In genomic region chr10:43517836-43518235, GRCm38 (mm10) we compare ENCODE assay signal across 10 mouse cellular contexts. TPM values are rescaled to one million over a fixed set of nuclear protein-coding genes. Genes with fewer than 3 reads are reported as not detected.
DNase-seq lines count a peak whose midpoint lies in the region; ATAC-seq and TF ChIP-seq lines count a peak whose summit lies in the region.
"Had no signal": no experiment of that assay in that cellular context is flagged by ENCODE, and none has a peak within 500 bp of the region (broad histone marks: within the 10 kb centered on the region; RNA-seq: fewer than 3 reads in every experiment).

No protein-coding gene starts in this region.

- no peak overlapping the region for H3K4me2 ChIP-seq in liver, embryonic 16.5 days (ENCODE audit: low read depth, low read length)
- no peak overlapping the region for H3K4me2 ChIP-seq in liver, embryonic 11.5 days
- H3K4me2 ChIP-seq in intestine, embryonic 15.5 days (replicated peaks), result no peak overlapping the region
- no peak overlapping the region for H3K4me2 ChIP-seq in stomach, embryonic 15.5 days

- H3K9ac ChIP-seq in liver, embryonic 16.5 days (ENCODE audit: low read depth, low read length), result no peak overlapping the region
- no peak overlapping the region for H3K9ac ChIP-seq in liver, embryonic 11.5 days (ENCODE audit: low read depth, low read length)
- H3K9ac ChIP-seq in intestine, embryonic 15.5 days, result no peak overlapping the region
- H3K9ac ChIP-seq in stomach, embryonic 15.5 days, result no peak overlapping the region

- no peaks in the 10 kb centered on the region for H3K27me3 ChIP-seq in liver, embryonic 16.5 days (ENCODE audit: control insufficient read depth, insufficient read depth, low read depth, low read length)
- H3K27me3 ChIP-seq in liver, embryonic 11.5 days (replicated peaks; ENCODE audit: control insufficient read depth, insufficient read depth, low read length), result no peaks in the 10 kb centered on the region
- no peaks in the 10 kb centered on the region for H3K27me3 ChIP-seq in intestine, embryonic 15.5 days (replicated peaks)
- H3K27me3 ChIP-seq in stomach, embryonic 15.5 days (replicated peaks), result no peaks in the 10 kb centered on the region
- H3K27me3 ChIP-seq in thymus, adult 2 months (ENCODE audit: control insufficient read depth, insufficient read depth, low read length), result no peaks in the 10 kb centered on the region
- H3K27me3 ChIP-seq: Patski had no signal

- TF ChIP-seq CTCF in thymus, adult 2 months (IDR thresholded peaks at IDR 0.05; ENCODE audit: borderline replicate concordance, control insufficient read depth, extremely low read depth, insufficient read depth, low read length, poor library complexity), result no peak

- H3K4me3 ChIP-seq in liver, embryonic 16.5 days (ENCODE audit: low read depth, low read length), result no peak overlapping the region
- H3K4me3 ChIP-seq in liver, embryonic 11.5 days (ENCODE audit: low read depth, low read length), result no peak overlapping the region
- H3K4me3 ChIP-seq in intestine, embryonic 15.5 days (replicated peaks), result no peak overlapping the region
- no peak overlapping the region for H3K4me3 ChIP-seq in stomach, embryonic 15.5 days (replicated peaks)
- H3K4me3 ChIP-seq in thymus, adult 2 months (ENCODE audit: control insufficient read depth, insufficient read depth, low read length), result no peak overlapping the region
- H3K4me3 ChIP-seq: myocyte had no signal

- ATAC-seq in liver, embryonic 16.5 days (ENCODE audit: low read depth), result no peak
- ATAC-seq in liver, embryonic 11.5 days (replicated peaks; ENCODE audit: low FRiP score), result no peak
- peak; percentile 19 for ATAC-seq in intestine, embryonic 15.5 days
- ATAC-seq in stomach, embryonic 15.5 days (ENCODE audit: insufficient read depth, low FRiP score, low read depth), result no peak
- ATAC-seq in inflammation-experienced regulatory T-cells, adult 6 months, result no peak
- ATAC-seq: Patski had no signal

- H3K36me3 ChIP-seq in liver, embryonic 16.5 days (ENCODE audit: control insufficient read depth, insufficient read depth), result no peaks in the 10 kb centered on the region
- peaks cover 4% of the 10 kb centered on the region for H3K36me3 ChIP-seq in liver, embryonic 11.5 days (ENCODE audit: control insufficient read depth, insufficient read depth, low read length)
- no peaks in the 10 kb centered on the region; the same call in 1 of the 2 replicates for H3K36me3 ChIP-seq in intestine, embryonic 15.5 days
- H3K36me3 ChIP-seq in stomach, embryonic 15.5 days, result 0 out of 2 replicates have a peak, but pooled peaks cover 3% of the 10 kb centered on the region
- no peaks in the 10 kb centered on the region for H3K36me3 ChIP-seq in thymus, adult 2 months (ENCODE audit: control insufficient read depth, insufficient read depth, low read length)

- H3K27ac ChIP-seq in liver, embryonic 16.5 days (ENCODE audit: low read length), result peak overlapping the region; percentile 50
- H3K27ac ChIP-seq in liver, embryonic 11.5 days (ENCODE audit: low read depth, low read length), result no peak overlapping the region
- peak overlapping the region; percentile 54; the same call in 1 of the 2 replicates for H3K27ac ChIP-seq in intestine, embryonic 15.5 days
- peak overlapping the region; percentile 2; the same call in 1 of the 2 replicates for H3K27ac ChIP-seq in stomach, embryonic 15.5 days
- no peak overlapping the region for H3K27ac ChIP-seq in thymus, adult 2 months (ENCODE audit: control insufficient read depth, insufficient read depth, low read length)

- no peak for TF ChIP-seq POLR2A in thymus, adult 2 months (IDR thresholded peaks at IDR 0.05; ENCODE audit: control insufficient read depth, extremely low read depth, insufficient read depth, low read length, poor library complexity)

- no peak for DNase-seq in liver, embryonic 11.5 days (ENCODE audit: low spot score)
- peak; percentile 57 to 71 for DNase-seq in kidney, postnatal 4 days
- no peak for DNase-seq in thymus, adult 2 months
- DNase-seq: layer of hippocampus, postnatal 36 days had no signal

- H3K9me3 ChIP-seq in liver, embryonic 16.5 days (replicated peaks; ENCODE audit: control insufficient read depth, low read length), result no peaks in the 10 kb centered on the region
- no peaks in the 10 kb centered on the region for H3K9me3 ChIP-seq in liver, embryonic 11.5 days (ENCODE audit: control insufficient read depth, low read length)
- H3K9me3 ChIP-seq in intestine, embryonic 15.5 days, result no peaks in the 10 kb centered on the region
- H3K9me3 ChIP-seq in stomach, embryonic 15.5 days, result no peaks in the 10 kb centered on the region

- H3K4me1 ChIP-seq in liver, embryonic 16.5 days (ENCODE audit: control insufficient read depth, low read depth, low read length), result peaks cover 6% of the 10 kb centered on the region
- H3K4me1 ChIP-seq in liver, embryonic 11.5 days (replicated peaks; ENCODE audit: control insufficient read depth, insufficient read depth, low read length), result no peaks in the 10 kb centered on the region
- H3K4me1 ChIP-seq in intestine, embryonic 15.5 days (replicated peaks), result 0 out of 2 replicates have a peak, but pooled peaks cover 12% of the 10 kb centered on the region
- peaks cover 10% of the 10 kb centered on the region for H3K4me1 ChIP-seq in stomach, embryonic 15.5 days
- no peaks in the 10 kb centered on the region for H3K4me1 ChIP-seq in thymus, adult 2 months (replicated peaks; ENCODE audit: control insufficient read depth, insufficient read depth, low read length)

- 52% methylated on average over 4 of the region's 4 CpGs for WGBS in liver, embryonic 16.5 days (ENCODE audit: insufficient replicate concordance)
- 69% methylated on average over 4 of the region's 4 CpGs for WGBS in liver, embryonic 11.5 days
- 54% methylated on average over 4 of the region's 4 CpGs for WGBS in intestine, embryonic 15.5 days
- 52% methylated on average over 4 of the region's 4 CpGs for WGBS in stomach, embryonic 15.5 days
- 81% methylated on average over 4 of the region's 4 CpGs for WGBS in thymus, adult 2 months

RNA-seq across cellular contexts. Expression of gene Gm9803, which starts 6.0 kb away (rescaled TPM):
- 2.9 and 6.0 TPM in 2 replicates for polyA plus RNA-seq in liver, embryonic 16.5 days (2015; fragmentation: Nextera tagmentation; extraction: Ambion mirVana)
- 10.3 and 11.6 TPM in 2 replicates for polyA plus RNA-seq in liver, embryonic 11.5 days (2014; fragmentation: Nextera tagmentation; extraction: Ambion mirVana)
- polyA plus RNA-seq in intestine, embryonic 15.5 days (2015; fragmentation: Nextera tagmentation; extraction: Ambion mirVana), result 11.9 and 12.6 TPM in 2 replicates
- polyA plus RNA-seq in stomach, embryonic 15.5 days (2015; fragmentation: Nextera tagmentation; extraction: Ambion mirVana), result 9.6 and 36.0 TPM in 2 replicates
- polyA plus RNA-seq in inflammation-experienced regulatory T-cells, adult 6 months (2017; shearing (Covaris generic)), result 10 to 100 TPM; 19.9 to 45.5 (median 35.2) TPM
- polyA plus RNA-seq in thymus, adult 2 months (2012; rRNA removed), result 125 and 155 TPM in 2 replicates

RNA-seq across cellular contexts. Expression of gene 1700021F05Rik, which starts 23.0 kb away (rescaled TPM):
- 21.6 and 26.4 TPM in 2 replicates for polyA plus RNA-seq in liver, embryonic 16.5 days (2015; fragmentation: Nextera tagmentation; extraction: Ambion mirVana)
- 79.5 and 80.7 TPM in 2 replicates for polyA plus RNA-seq in liver, embryonic 11.5 days (2014; fragmentation: Nextera tagmentation; extraction: Ambion mirVana)
- polyA plus RNA-seq in intestine, embryonic 15.5 days (2015; fragmentation: Nextera tagmentation; extraction: Ambion mirVana), result 77.0 and 77.4 TPM in 2 replicates
- polyA plus RNA-seq in stomach, embryonic 15.5 days (2015; fragmentation: Nextera tagmentation; extraction: Ambion mirVana), result 64.6 and 66.9 TPM in 2 replicates
- polyA plus RNA-seq in inflammation-experienced regulatory T-cells, adult 6 months (2017; shearing (Covaris generic)), result 10 to 100 TPM; 25.8 to 32.8 (median 28.4) TPM
- 8.0 and 10.4 TPM in 2 replicates for polyA plus RNA-seq in thymus, adult 2 months (2012; rRNA removed)

RNA-seq across cellular contexts. Expression of gene Bend3, which starts 39.2 kb away (rescaled TPM):
- polyA plus RNA-seq in liver, embryonic 16.5 days (2015; fragmentation: Nextera tagmentation; extraction: Ambion mirVana), result 0.60 and 0.96 TPM in 2 replicates
- polyA plus RNA-seq in liver, embryonic 11.5 days (2014; fragmentation: Nextera tagmentation; extraction: Ambion mirVana), result 7.2 TPM in 2 replicates
- polyA plus RNA-seq in intestine, embryonic 15.5 days (2015; fragmentation: Nextera tagmentation; extraction: Ambion mirVana), result 3.0 and 3.1 TPM in 2 replicates
- 3.2 and 4.0 TPM in 2 replicates for polyA plus RNA-seq in stomach, embryonic 15.5 days (2015; fragmentation: Nextera tagmentation; extraction: Ambion mirVana)
- 1 to 10 TPM in 1 of 3 experiments, under 1 TPM in 2; 0.85 to 1.2 (median 0.87) TPM for polyA plus RNA-seq in inflammation-experienced regulatory T-cells, adult 6 months (2017; shearing (Covaris generic))
- 5.1 and 7.3 TPM in 2 replicates for polyA plus RNA-seq in thymus, adult 2 months (2012; rRNA removed)

Comparison
In these comparisons a context has a peak if more than half of its experiments do, and no peak if none do; other contexts are left out.
1. H3K27ac ChIP-seq: peak in liver, embryonic 16.5 days (single experiment), intestine, embryonic 15.5 days (single experiment) and stomach, embryonic 15.5 days (single experiment); none in liver, embryonic 11.5 days (single experiment) and thymus, adult 2 months (single experiment).
2. DNase-seq: peak in kidney, postnatal 4 days (2 of 2); none in liver, embryonic 11.5 days (single experiment) and thymus, adult 2 months (single experiment).